Mouse (Mus musculus) olfactory bulb, adult 2 months (tissue): ENCODE measurements around the gene Dll4. TPM values are rescaled to one million over a fixed set of nuclear protein-coding genes. Genes with fewer than 3 reads are reported as not detected.

Experiments
- H3K27ac ChIP-seq: fragments of 200-500 bp; 2 replicates; pipeline ENCODE4 v1.5.1; 2012; ENCODE audit warnings: low read depth, low read length; ENCODE audit not compliant: insufficient read depth
- H3K4me1 ChIP-seq: fragments of 200-500 bp; 2 replicates; pipeline ENCODE4 v1.6.1; 2012; ENCODE audit warnings: low read length; ENCODE audit not compliant: control insufficient read depth, insufficient read depth
- H3K4me3 ChIP-seq: fragments of 200-500 bp; 2 replicates; pipeline ENCODE4 v1.5.1; 2012; ENCODE audit warnings: mild to moderate bottlenecking, low read depth, low read length, moderate library complexity; ENCODE audit not compliant: insufficient read depth
- CTCF ChIP-seq: fragments of 200-500 bp; IDR thresholded peaks from 2 replicates; pipeline ENCODE4 v1.5.1; 2012; ENCODE audit warnings: low read depth, mild to moderate bottlenecking, low read length, moderate library complexity; ENCODE audit not compliant: insufficient read depth
- POLR2A ChIP-seq: fragments of 200-500 bp; IDR thresholded peaks from 2 replicates; pipeline ENCODE4 v1.6.1; 2012; ENCODE audit warnings: mild to moderate bottlenecking, low read depth, low read length, moderate library complexity; ENCODE audit not compliant: insufficient read depth
- WGBS: fragments of 180-500 bp; shearing (Covaris S2); methylation state at CpG from one replicate; pipeline ENCODE4 v1.1.7; 2018; 5-methylcytosine and 5-hydroxymethylcytosine counted together
- polyA plus RNA-seq: library from polyadenylated mRNA; stranded (reverse); fragments of >200 nt; gene quantifications from 2 replicates; pipeline ENCODE4 v1.2.4, GENCODE M21; 2012; ENCODE audit warnings: low replicate concordance; ENCODE audit not compliant: missing spikeins, insufficient read depth, insufficient read length

Dll4 gene
- polyA plus RNA-seq, 1 experiment, result not detected

- no peak overlapping the region for H3K4me3 ChIP-seq
- 50% methylated on average over 6 of the region's 6 CpGs for WGBS
- TF ChIP-seq POLR2A (no peak), CTCF (no peak)
- no peaks in the 10 kb centered on the region for H3K4me1 ChIP-seq
- H3K27ac ChIP-seq, result no peak overlapping the region
Observed at GRCm38 (mm10) chr2:119344537-119345138, 19.1 kb downstream of the Dll4 start.

- Histone ChIP-seq H3K4me1 (peaks cover 11% of the 10 kb centered on the region; the same call in 1 of the 2 replicates), H3K4me3 (peak within 1 kb of the TSS; percentile 69), H3K27ac (no peak within 1 kb of the TSS)
- WGBS, result 3% methylated on average over 58 of the region's 58 CpGs
- no peak for TF ChIP-seq CTCF
- peak; percentile 66; the same call in 1 of the 2 replicates for TF ChIP-seq POLR2A
Observed at GRCm38 (mm10) chr2:119350555-119351486, 25.2 kb downstream of the Dll4 start, which contains the start of gene Chac1. Gene Chac1, plus strand, starts transcription at chr2:119351229.

GRCm38 (mm10) chr2:119353707-119354106 lies 28.1 kb downstream of the Dll4 start:
- Histone ChIP-seq H3K4me1 (peaks cover 11% of the 10 kb centered on the region; the same call in 1 of the 2 replicates), H3K27ac (no peak overlapping the region), H3K4me3 (no peak overlapping the region)
- TF ChIP-seq CTCF (no peak), POLR2A (no peak)
- WGBS, result 93% methylated on average over 8 of the region's 8 CpGs

DNA sequence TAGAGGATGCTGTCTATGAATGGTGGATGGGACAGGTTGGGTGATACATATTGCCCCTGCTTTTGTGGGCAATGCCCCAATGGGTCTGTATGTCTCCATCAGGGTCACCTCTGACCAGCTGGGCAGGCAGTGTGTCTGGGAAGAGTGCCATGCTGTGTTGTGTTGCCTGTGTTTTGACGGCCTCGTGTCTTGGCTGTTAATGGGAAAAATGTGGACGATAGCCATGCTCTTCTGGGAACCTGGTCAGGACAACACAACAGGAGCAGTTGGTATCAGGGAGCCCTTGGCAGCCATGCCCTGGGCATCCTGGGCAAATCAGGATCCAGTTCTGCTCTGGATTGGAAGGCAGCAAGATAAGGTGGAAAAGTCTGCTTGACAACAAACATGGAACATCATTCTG lies 29.5 kb downstream of the Dll4 start:
- Histone ChIP-seq H3K27ac (no peak overlapping the region), H3K4me1 (peaks cover 11% of the 10 kb centered on the region; the same call in 1 of the 2 replicates), H3K4me3 (no peak overlapping the region)
- WGBS, result 56% methylated on average over 3 of the region's 3 CpGs
- TF ChIP-seq CTCF (no peak), POLR2A (no peak)

DNA sequence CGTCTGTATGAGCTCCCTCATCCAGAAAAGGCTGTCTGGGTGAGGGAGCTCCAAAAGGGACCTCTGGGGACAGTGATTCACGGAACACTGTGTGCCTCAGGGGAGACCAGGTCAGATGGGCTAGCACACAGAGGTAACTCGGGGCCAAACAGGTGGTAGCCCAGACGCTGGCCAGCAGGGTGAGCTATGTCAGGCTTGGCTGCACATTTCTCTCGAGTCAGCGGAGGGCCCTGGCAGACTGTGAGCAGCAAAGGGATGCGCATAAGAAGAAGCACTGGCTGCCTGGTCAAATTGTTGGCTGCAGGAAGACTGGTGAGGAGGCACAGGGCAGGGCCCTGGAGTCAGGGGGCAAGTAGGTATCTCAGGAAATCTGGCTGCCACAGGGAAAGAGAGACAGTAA lies 30.1 kb downstream of the Dll4 start:
- 36% methylated on average over 7 of the region's 7 CpGs for WGBS
- Histone ChIP-seq H3K27ac (no peak overlapping the region), H3K4me1 (peaks cover 8% of the 10 kb centered on the region; the same call in 1 of the 2 replicates), H3K4me3 (no peak overlapping the region)
- TF ChIP-seq POLR2A (no peak), CTCF (no peak)

DNA sequence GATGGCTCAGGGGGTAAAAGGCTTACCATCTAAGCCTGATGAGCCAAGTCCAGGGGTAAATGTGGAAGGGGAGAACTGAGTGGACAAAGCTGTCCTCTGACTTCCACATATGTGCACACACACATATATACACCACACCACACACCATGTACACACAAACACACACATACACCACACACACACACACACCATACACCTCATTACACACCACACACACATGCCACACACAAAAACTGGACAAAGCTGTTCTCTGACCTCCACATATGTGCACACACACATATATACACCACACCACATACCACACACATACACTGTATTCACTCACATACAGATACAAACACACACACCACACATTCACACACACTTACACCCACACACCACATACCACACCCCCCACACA lies 30.7 kb downstream of the Dll4 start:
- TF ChIP-seq POLR2A (no peak), CTCF (no peak)
- Histone ChIP-seq H3K4me1 (peaks cover 5% of the 10 kb centered on the region; the same call in 1 of the 2 replicates), H3K27ac (no peak overlapping the region), H3K4me3 (no peak overlapping the region)

GRCm38 (mm10) chr2:119356805-119357204 lies 31.2 kb downstream of the Dll4 start:
- H3K4me3 ChIP-seq, result no peak overlapping the region
- 0 out of 2 replicates have a peak, but pooled peaks cover under 1% of the 10 kb centered on the region for H3K4me1 ChIP-seq
- WGBS, result 92% methylated on average over 5 of the region's 5 CpGs
- TF ChIP-seq CTCF (no peak), POLR2A (no peak)
- H3K27ac ChIP-seq, result no peak overlapping the region

GRCm38 (mm10) chr2:119358249-119358648 lies 32.7 kb downstream of the Dll4 start:
- 80% methylated on average over 6 of the region's 6 CpGs for WGBS
- TF ChIP-seq CTCF (no peak), POLR2A (no peak)

DNA sequence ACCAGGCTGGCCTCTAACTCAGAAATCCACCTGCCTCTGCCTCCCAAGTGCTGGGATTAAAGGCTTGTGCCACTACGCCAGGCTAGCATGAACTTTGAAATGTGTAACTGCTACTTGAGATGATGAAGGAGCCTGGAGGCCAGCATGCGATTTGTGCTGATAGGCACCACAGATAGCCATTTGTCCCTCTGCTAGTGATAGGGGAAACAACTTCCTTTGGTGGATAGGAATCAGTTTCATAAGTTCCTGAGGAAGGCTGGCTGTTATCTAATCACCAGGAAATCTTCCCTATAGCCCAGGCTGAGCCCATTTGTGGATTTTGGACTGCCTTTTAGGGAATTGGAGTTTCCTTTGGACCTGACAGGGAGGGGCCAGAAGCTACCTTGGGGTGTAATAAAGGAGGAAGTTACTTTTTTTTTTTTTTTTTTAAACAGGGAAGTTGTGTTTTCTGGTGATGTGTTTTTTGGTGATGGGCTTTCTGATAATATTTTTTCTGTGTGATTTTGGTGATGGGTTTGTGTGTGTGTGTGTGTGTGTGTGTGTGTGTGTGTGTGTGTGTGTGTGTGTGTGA lies 34.2 kb downstream of the Dll4 start:
- TF ChIP-seq CTCF, result no peak
- TF ChIP-seq POLR2A, result no peak
- 95% methylated on average over 2 of the region's 2 CpGs for WGBS
- no peak overlapping the region for H3K4me3 ChIP-seq
- no peaks in the 10 kb centered on the region for H3K4me1 ChIP-seq
- no peak overlapping the region for H3K27ac ChIP-seq

More at GRCm38 (mm10) chr2:119358249-119358648, 32.7 kb downstream of the Dll4 start:
- H3K4me1 ChIP-seq, result no peaks in the 10 kb centered on the region
- no peak overlapping the region for H3K4me3 ChIP-seq
- H3K27ac ChIP-seq, result no peak overlapping the region

DNA sequence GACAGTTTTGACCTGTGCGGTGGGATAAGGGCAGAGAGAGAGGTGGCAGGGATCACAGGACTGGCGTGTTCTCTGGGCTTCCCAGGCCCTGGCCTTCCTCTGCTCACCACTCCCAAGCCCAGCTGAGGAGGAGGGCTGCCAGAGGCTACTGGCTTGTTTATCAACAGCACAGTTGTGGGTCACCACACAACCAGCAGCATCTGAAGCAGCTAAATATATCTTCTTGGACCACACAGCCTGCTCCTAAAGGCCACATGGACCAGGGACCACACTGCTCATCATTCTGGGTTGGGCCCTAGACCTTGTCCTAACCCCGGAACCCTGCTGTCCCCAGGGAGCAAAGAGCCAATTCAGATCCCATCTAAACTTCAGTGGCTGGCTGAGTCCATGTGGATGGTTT lies 39.4 kb downstream of the Dll4 start:
- 92% methylated on average over 3 of the region's 3 CpGs for WGBS

More for the DNA sequence above, 39.4 kb downstream of the Dll4 start:
- no peak overlapping the region for H3K27ac ChIP-seq
- no peaks in the 10 kb centered on the region for H3K4me1 ChIP-seq
- TF ChIP-seq POLR2A (no peak), CTCF (no peak)
- H3K4me3 ChIP-seq, result no peak overlapping the region
